Mouse (Mus musculus) left cerebral cortex, adult 11 months (tissue): ENCODE results near the gene Foxn3.
"Not testable (repeated sequence)": the region's sequence is repeated elsewhere in the genome, so short reads cannot be mapped to it uniquely, and the experiment has no call there.

Experiments used
- DNase-seq: peaks from one replicate; pipeline ENCODE4 v3.0.0; 2022; ENCODE audit warnings: low spot score

Gene Foxn3

GRCm38 (mm10) chr12:99221087-99221846 lies 342.1 kb downstream of the Foxn3 start:
- DNase-seq = no peak

DNA sequence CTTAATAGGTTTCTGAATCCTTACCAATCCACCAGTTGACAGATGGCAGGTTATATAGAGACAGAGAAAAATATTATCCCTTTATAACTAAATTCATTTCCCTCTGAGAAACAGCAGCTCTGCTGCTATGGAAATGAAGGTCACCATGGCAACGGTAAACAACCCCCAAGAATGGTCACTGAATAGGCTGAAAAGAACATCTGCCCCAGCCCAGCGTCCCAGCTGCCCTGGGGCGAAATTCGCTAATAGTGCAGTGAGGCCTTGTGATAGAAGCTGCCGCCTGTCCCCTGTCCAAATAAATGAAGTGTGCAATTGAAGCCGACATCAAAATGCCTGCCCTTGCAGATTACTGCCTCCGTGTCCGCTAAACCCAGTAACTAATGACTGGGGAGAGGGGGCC lies 343.0 kb downstream of the Foxn3 start:
- DNase-seq = no peak

- DNase-seq = no peak
Measured at GRCm38 (mm10) chr12:99219812-99220211, 343.6 kb downstream of the Foxn3 start.

GRCm38 (mm10) chr12:99217145-99217698 lies 346.2 kb downstream of the Foxn3 start:
- no peak for DNase-seq

DNA sequence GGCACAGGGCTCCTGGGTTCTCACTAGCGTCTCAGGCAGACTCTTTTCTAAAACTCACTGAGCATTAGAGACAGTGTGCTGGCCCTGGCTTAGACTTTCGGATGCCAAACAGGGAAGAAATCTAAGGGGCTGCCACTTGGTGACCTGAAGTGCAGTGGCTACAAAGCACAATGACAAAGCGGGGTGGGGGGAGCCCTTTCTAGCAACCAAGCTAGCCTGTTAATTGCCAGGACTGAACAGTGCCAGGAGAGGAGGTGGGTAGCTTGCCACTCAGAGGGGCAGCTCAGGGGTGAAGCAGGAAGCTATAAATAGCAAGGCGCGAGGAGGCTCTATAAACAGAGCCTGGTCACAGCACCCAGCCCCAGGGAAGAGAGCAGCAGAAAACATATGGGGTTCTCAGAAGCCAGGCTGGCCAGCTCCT lies 347.0 kb downstream of the Foxn3 start:
- DNase-seq = no peak

DNA sequence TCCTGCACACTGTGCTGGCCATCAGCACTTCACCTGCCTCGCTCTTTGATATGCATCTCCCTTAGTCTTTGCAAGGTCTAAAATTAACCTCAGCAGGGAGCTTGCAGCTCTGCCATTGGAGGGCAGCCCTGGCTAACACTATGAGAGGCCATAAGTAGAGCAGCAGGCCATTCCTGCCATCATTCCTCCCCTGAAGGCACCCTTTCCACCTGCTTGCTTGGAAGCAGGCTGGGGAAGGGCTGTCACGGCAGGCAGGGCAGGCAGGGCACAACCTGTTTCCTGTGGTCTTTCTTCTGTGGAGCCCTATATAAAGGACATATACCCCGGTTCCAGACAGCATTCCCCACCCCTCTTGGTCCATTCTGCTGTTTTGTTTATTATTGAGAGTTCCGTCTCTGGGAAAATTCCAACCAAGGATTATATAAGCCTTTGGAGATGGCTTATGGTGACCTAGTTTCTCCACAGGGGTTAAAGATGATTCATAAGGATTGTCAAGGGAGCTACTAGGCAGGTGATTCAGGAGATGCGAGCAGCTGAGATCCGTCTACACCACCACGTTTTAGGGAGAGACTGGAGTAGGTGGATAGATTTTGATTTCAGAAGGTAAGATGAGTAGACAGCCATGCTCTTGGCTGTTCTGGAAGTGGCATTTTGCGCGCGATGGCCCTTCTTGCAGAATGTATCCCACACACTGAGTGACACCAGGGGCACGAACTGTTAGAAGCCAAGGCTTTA lies 347.7 kb downstream of the Foxn3 start:
- no peak for DNase-seq

- DNase-seq = no peak
Measured at GRCm38 (mm10) chr12:99214098-99214497, 349.3 kb downstream of the Foxn3 start.

DNA sequence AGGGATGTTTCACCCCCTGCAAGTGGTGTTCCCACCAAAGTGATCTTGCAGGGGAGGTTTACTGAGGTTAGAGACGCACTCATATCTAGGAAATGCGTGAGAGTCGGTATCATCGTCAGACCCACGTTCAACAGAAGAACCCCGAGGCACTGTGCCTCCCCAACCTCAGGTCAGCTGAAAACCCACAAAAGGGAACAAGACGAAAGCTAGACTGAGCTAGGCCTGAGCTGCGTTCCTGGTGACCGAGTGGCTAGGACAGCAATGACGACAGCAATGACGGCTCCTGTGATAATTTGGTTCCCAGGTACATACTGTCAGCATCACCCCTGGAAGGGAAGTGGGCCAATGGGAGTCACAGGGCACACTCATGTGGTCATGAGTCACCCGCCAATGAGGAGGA lies 350.2 kb downstream of the Foxn3 start:
- DNase-seq = no peak

DNA sequence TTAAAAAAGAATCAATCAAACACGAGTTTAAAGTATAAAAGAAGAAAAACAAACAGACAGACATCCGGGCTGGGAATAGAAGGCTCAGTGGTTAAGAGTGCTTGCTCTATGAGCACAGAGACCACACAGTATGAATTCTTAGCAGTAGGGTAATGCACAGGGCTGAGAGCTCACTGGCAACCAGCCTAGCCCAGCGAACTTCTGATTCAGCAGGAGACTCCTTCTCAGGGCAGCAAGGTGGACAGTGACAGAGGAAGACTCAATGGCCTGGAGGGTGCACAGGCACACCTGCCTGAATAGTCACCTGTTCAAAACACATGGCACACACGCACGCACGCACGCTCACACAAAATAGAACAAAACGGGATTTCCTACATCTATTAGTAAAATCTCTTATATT lies 353.6 kb downstream of the Foxn3 start:
- no peak for DNase-seq

GRCm38 (mm10) chr12:99208251-99208650 lies 355.1 kb downstream of the Foxn3 start:
- no peak for DNase-seq

DNA sequence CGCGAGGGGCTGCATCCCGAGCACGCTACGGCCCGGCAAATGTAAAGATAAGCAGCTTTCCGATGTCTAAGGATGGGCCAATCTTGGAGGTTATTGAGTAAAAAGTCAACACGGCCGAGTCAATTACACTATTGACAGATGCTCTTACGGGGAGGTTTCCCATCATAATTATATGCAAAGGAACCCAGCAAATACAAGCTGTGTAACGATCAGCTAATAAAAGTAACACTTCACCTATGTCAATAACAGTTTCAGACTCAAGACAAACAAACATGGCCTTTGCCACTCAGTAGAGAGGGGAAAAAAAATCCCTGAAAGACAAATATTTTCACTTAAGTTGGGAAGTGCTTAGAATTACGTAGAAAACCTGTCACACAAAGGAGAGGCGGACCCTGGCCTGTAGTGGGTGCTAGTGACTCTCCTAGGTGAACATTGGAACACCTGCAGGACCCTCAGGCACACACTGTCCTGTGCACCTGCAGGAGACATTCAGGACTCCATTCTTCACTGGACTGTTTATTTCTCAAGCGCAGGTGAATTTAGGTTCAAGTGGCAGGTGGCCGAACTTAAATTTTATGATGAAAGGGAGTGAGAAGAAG lies 356.3 kb downstream of the Foxn3 start:
- no peak for DNase-seq

- DNase-seq = no peak
Measured at GRCm38 (mm10) chr12:99205734-99206133, 357.6 kb downstream of the Foxn3 start.

- DNase-seq = no peak
Measured at GRCm38 (mm10) chr12:99199124-99199483, 364.3 kb downstream of the Foxn3 start.

- DNase-seq = no peak
Measured at GRCm38 (mm10) chr12:99198428-99199123, 364.8 kb downstream of the Foxn3 start.

GRCm38 (mm10) chr12:99197031-99197430 lies 366.4 kb downstream of the Foxn3 start:
- DNase-seq = no peak

- DNase-seq = no peak
Measured at GRCm38 (mm10) chr12:99195655-99196054, 367.7 kb downstream of the Foxn3 start.

DNA sequence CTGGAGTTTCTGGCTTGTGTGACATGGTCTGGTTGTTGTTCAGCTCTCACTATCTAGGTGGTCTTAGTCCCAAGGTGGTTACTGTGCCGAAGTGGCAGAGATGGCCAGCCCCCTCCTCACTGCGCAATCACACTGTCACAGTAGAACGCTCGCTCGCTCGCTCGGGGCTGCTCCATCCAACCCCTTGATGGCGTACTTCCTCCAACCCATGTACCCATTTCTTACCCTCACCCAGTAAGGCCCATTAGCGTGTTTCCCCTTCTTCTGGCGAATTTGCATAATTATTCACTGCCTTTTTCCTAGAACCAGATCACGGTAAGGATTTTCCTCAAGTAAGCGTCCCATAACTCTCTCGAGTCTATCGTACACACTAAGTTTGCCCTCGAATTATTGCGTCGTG lies 369.3 kb downstream of the Foxn3 start:
- DNase-seq = not testable (repeated sequence)

GRCm38 (mm10) chr12:99187671-99188070 lies 375.7 kb downstream of the Foxn3 start:
- no peak for DNase-seq

- DNase-seq = no peak
Measured at GRCm38 (mm10) chr12:99186239-99186638, 377.1 kb downstream of the Foxn3 start.

DNA sequence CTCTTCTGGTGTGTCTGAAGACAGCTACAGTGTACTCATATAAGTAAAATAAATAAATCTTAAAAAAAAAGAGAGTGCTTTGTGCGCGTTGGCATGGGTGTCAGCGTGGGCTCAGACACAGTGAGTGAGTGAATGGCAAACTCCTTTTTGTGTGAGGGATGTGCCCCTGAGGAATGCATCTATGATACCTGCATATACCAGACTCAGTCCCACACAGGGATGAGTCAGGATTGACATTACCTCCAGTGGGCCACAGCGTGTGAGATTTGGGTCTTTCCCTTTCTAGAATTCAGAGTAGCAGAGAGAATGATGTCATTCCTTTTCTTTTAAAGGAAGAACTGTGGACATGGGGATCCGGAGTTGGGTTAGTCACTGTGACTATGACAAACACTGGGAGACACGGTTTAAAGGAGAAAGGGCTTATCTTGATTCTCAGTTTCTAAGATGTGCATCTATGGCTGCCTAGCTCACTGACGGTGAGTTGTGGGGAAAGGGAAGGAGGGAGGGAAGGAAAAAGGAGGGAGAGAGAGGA lies 380.1 kb downstream of the Foxn3 start:
- no peak for DNase-seq

DNA sequence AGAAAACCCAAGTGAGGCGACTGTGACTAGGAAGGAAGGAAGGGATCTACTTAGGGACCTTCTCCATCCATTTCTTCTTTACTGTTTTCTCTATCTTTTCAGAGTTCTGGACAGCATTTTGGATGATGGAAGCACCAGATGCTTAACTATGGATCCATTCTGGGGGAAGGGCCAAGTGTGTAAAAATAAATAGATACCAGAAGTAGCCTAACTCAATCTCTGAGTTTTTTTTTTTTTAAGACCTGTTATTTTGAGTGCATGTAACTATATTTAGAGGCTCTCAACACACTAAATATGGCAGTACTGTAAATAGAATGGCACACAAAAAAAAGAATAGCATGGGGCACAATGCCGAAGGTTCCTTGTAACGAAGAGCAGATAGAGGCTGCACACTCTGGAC lies 381.0 kb downstream of the Foxn3 start:
- peak; percentile 24 for DNase-seq

DNA sequence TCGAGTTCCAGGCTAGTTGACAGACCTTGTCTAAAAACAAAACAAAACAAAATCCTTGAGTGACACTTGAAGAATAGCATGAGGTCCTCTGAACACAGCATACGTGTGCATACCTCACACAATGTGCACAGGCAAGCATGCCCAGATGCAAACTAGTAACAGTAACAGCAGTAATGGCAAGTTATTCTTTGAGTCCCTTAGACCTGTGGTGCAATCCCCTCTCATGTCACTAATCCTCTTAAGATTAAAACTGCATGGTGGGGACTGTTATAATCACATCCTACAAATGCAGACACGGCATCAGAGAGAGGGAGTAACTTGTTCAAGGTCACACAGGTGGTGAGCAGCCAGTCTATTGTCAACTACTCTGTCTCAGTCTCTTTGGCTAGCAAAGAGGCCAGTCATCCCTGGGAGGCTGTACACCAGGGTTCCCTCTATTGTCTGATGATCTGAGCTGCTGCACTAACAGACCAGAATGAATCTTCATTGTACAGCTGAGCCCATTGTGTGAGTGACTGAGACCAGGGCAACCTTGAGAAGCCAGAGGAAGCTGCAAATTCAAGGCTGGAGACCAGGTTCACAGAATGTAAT lies 383.1 kb downstream of the Foxn3 start:
- no peak for DNase-seq
